Mouse (Mus musculus) heart, postnatal 0 days (tissue): ENCODE data around the gene Pigb.

ENCODE experiments used
- CTCF ChIP-seq: IDR thresholded peaks from 2 replicates; pipeline ENCODE4 v1.5.1; 2016; ENCODE audit warnings: antibody characterized with exemption, control low read depth, low read depth
- EP300 ChIP-seq: IDR thresholded peaks from 2 replicates; pipeline ENCODE4 v1.6.1; 2016; ENCODE audit warnings: antibody characterized with exemption, low read depth

DNA sequence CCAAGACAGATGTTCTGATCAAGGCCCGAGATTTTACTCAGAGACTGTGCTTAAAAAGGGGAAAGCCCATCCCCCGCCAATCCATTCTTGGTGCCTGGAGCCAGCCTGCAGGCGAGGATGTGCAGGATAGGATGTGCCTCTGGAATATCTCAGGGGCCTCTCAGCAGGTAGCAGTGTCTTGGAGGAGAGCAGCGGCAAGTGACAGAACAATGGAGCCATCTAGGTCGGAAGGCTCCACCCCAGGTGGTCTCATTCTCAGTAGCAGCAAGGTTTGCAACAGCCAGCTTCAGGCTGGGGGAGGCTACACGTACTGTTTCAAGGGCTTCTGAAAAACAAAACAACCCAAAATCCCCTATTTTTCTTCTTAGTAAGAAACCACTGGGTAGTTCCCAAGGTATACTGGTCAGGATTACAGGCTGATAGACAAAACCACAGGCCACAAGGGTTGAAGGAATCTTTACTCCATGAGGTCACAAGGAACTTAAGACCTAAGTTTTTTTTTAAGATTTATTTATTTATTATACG, 39.7 kb upstream of the Pigb start:
- TF ChIP-seq EP300 = no peak
- no peak for TF ChIP-seq CTCF
